Mouse (Mus musculus): ENCODE measurements around the gene Scaf4.
"Not testable (repeated sequence)": the region's sequence is repeated elsewhere in the genome, so short reads cannot be mapped to it uniquely, and the experiment has no call there.

Scaf4 gene

DNA sequence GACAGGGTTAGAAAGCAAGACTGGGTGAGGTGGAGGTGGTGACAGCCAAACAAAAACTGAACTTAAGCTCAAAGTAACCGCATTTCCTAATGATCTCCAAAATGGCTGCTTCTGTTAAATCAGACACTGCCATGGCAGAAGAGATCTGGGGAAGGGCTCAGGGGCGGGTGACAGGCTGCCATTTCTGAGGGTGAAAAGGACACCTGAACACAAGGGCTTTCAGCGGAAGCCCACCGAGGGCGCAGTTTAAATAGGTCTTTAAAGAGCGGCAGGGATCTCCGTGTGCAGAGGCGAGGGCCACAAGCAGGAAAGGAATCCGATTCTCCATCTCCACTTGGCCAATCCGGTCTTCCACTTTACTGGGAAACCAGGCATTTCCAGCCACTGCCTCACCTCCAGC is 50.6 kb downstream of the Scaf4 start:
- DNase-seq: no peak

GRCm38 (mm10) chr16:90231302-90231701 is 53.0 kb downstream of the Scaf4 start:
- DNase-seq: no peak

DNA sequence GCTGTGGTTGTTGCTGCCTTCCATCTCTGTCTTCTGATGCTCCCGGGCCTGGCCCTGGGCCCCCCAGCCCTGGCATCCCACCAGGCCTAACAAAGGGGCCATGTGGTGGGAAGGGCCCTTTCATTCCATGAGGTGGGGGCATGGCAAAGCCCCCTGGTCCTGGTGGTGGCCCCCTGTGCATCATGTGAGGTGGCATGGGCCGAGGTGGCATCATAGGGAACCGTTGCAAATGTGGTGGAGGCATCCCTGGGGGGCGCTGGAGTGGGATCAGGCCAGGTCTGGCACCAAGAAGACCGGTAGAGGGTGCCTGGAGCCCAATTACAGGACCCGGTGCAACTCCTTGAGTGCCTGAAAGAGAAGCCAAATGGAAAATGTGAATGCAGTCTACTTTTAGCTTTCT is 54.4 kb downstream of the Scaf4 start:
- no peak for DNase-seq

GRCm38 (mm10) chr16:90221441-90222070 is 62.7 kb downstream of the Scaf4 start:
- no peak for DNase-seq

DNA sequence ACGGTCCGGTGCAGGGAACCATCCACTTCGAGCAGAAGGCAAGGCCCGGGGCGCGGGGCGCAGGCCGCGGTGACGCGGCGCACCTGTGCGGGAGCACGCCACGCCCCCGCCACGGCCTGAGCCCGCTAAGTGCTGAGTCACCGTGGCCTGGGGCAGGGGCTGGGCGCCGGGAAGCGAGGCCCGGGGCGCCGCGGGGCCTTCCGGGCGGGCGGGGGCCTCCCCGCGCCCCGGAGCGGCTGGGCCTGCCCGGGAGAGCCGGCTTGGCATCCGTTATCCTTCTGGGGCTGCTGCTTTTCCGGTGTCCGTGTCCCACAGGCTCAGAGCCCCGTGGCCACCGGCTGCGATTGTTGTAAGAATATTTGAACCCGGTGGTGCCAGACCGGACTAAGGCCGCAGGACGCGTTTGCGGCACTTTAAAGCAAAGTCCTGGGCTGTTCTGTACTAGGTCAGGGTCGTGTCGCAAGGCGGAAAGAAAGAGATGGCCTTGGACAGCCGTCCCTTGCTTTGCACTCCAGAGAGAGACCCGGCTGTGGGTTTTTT is 63.3 kb downstream of the Scaf4 start:
- DNase-seq: no peak

- DNase-seq: peak; percentile 99
These were observed 64.0 kb downstream of the Scaf4 start, which contains the start of gene Sod1 for GRCm38 (mm10) chr16:90220026-90220891. Gene Sod1, plus strand, starts transcription at chr16:90220754.

DNA sequence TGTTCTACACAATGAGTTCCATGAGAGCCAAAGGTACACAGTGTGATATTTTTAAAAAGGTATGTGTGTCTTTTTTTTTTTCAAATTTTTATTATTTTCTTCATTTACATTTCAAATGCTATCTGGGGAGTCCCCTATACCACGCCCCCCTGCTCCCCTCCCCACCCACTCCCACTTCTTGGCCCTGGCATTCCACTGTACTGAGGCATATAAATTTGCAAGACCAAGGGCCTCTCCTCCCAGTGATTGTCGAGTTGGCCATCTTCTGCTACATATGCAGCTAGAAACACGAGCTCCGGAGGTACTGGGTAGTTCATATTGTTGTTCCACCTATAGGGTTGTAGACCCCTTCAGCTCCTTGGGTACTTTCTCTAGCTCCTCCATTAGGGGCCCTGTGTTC is 64.9 kb downstream of the Scaf4 start:
- DNase-seq: not testable (repeated sequence)

- DNase-seq: no peak
These were observed 66.4 kb downstream of the Scaf4 start for GRCm38 (mm10) chr16:90217926-90218325.

DNA sequence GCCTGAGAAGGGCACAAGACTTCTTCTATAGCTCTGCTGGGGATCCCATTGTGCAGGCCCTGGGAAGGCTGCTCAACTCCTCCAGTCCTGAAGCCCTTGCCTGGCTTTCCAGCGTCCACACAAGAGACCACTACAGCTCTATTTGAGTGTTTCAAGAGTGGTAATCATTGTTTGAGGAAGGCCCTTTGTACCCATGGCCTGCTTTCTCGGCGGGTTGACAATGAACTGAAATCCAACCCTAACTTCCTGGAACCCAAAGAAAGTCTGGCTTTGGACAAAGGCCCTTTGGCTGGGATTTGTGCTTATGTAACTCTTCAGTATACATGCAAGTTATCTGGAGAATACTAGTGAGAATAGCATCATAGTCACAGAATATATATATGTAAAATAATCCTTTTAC is 66.9 kb downstream of the Scaf4 start:
- peak; percentile 35 for DNase-seq

DNA sequence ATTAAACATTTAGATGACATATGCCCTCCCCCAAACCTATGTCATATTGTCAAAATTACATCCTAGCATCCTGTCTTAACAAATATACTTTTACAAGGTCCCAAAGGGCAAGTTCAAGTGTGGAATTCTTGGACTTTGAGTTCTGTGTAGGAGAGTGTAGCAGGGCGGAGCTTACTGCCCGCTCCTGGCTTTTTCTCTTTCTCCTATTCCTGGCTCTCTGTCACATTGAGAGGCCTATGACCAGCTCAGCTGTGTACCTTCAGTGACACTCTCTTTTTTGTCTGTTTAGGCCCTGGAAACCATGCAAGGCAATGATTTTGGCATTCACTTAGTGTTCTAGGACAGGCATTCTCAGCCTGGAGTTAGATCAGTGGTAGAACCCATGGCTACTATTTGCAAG is 67.9 kb downstream of the Scaf4 start:
- DNase-seq: no peak

GRCm38 (mm10) chr16:90215879-90216278 is 68.4 kb downstream of the Scaf4 start:
- DNase-seq: not testable (repeated sequence)

- DNase-seq: no peak
These were observed 69.4 kb downstream of the Scaf4 start for GRCm38 (mm10) chr16:90214731-90215565.

DNA sequence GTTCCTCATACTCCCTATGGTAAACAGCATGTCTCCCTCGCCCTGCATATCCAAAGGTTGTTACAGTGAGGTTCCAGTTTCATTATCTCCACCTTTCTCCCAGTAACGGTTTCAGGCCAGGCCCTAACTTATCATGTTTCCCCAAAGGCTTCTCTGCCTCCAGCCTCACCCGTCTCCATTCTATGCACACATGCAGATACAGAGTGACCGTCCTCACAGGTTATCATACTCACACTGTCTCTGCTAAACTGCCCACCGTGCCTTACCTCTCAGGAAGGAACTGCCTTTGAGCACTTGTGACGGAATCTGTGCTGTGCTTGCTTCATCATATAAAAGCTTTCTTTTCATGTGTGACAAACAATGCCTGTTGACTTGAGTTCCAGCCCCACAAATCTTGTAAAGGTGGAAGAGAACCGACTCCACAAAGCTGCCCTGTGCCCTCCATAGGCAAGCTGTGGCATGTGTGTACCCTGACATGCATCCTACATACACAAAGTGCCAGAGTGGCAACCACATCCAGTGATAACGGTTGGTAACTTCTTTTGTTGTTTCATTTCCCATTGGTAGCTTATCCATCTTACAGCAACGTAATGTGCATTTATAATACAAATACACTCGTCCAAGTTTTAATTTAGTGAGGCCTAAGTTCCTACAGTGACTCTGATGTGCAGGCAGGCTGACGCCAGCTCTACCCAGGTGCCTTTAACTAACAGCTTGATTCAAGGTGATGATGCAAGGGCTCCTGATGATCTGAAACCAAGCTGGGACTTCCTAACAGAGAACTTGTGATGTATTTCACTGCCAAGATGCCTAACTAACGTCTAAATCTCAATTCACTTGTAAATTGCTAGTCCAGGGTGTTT is 70.6 kb downstream of the Scaf4 start:
- DNase-seq: no peak

- no peak for DNase-seq
These were observed 72.5 kb downstream of the Scaf4 start for GRCm38 (mm10) chr16:90211767-90212166.

- peak; percentile 28 for DNase-seq
These were observed 73.6 kb downstream of the Scaf4 start for GRCm38 (mm10) chr16:90210717-90211116.

DNA sequence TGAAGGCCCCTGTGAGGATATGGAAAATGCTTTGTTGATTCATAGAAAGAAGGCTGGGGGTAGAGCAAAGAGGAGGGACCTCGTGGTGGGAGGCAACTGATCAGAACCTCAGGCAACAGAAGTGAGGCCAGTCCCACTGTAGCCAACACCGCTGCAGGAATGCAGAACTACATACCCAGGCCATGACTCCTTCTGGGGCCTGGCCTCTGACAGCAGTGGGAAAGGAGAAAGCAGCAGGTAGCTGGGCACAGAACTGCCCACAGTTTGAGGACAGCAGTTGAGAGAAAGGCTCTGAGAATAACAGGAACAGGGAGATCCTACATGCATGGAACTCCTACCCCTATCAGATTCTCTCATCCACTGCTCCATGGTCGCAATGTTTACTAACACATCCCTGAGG is 75.3 kb downstream of the Scaf4 start:
- DNase-seq: no peak

DNA sequence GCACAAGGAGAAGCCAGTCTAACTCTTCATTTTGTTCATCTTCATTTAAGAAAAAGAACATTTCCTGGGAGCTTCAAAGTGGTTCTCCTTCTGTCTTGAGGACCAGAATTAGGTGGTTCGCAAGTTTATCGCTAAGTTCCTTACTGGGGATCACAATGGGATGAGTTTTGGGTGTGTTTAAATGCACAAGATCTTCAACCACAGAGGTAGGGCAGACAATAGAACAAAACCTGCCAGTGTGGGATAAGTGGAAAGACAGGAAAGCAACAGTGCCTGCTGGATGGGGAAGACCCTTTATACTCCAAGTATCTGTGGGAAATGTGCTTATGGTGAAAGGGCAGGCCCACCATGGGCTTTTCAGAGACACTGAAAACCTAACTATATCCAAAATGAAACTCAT is 79.4 kb downstream of the Scaf4 start:
- no peak for DNase-seq

- peak; percentile 61 for DNase-seq
These were observed 80.9 kb downstream of the Scaf4 start for GRCm38 (mm10) chr16:90203226-90203962.

DNA sequence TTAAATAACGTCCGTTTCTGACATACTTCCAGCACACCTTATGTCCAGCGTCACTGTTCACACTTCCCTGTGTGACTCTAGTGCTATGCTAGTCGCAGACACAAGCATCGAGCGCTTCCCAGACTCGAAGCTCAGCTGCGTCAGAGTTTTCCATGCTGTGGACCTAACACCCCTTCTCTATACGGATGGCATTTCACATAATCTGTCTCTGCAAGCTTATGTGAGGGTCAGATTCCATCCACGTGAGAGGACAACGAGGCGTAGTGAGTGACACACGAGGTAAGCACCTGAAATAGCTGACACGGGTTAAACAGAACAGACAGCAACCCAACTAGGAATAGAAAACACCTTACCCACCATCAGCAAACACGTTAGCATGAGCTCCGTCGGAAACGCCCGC is 82.2 kb downstream of the Scaf4 start:
- no peak for DNase-seq

GRCm38 (mm10) chr16:90199174-90199573 is 85.1 kb downstream of the Scaf4 start:
- no peak for DNase-seq

GRCm38 (mm10) chr16:90198626-90199025 is 85.7 kb downstream of the Scaf4 start:
- no peak for DNase-seq

Data from lung, postnatal 14 days (tissue).